Mouse (Mus musculus): ENCODE data around the gene Elf4.

The Elf4 gene

GRCm38 (mm10) chrX:48385927-48386326, 77.0 kb downstream of the Elf4 start:
- in situ Hi-C loops (cut with MboI, MseI): no loop called here

- in situ Hi-C loops (cut with MboI, MseI): no loop called here
These were observed 79.3 kb downstream of the Elf4 start for GRCm38 (mm10) chrX:48383643-48384042.

- in situ Hi-C loops (cut with MboI, MseI): no loop called here
These were observed 95.1 kb downstream of the Elf4 start for GRCm38 (mm10) chrX:48367841-48368240.

- in situ Hi-C loops (cut with MboI, MseI): no loop called here
These were observed 96.9 kb downstream of the Elf4 start for GRCm38 (mm10) chrX:48365836-48366577.

Data from regulatory T cell (primary cell).